Mouse (Mus musculus): Measurements from ENCODE around the gene Spock1. TPM values are rescaled to one million over a fixed set of nuclear protein-coding genes. Genes with fewer than 3 reads are reported as not detected.

Spock1 gene
- total and polyA plus RNA-seq, 3 experiments = 6.2 to 12.2 (median 8.0) TPM

Other genes starting within 250 kb of the Spock1 start
- gene Klhl3, start 205.3 kb upstream of the Spock1 start, total RNA-seq (2021) = 1 to 10 TPM in 1 of 2 experiments, under 1 TPM in 1; 0.86 to 3.7 TPM
- gene Klhl3, start 205.3 kb upstream of the Spock1 start, polyA plus RNA-seq (2012; rRNA removed) = 0.86 and 1.1 TPM in 2 replicates
- gene Hnrnpa0, start 220.2 kb upstream of the Spock1 start, total RNA-seq (2021) = 100 to 1,000 TPM in 1 of 2 experiments, 10 to 100 TPM in 1; 68.1 to 117 TPM
- gene Hnrnpa0, start 220.2 kb upstream of the Spock1 start, polyA plus RNA-seq (2012; rRNA removed) = 79.4 and 96.9 TPM in 2 replicates
- 10 to 100 TPM; 55.1 to 69.8 TPM for gene Idnk, start 249.3 kb upstream of the Spock1 start, total RNA-seq (2021)
- gene Idnk, start 249.3 kb upstream of the Spock1 start, polyA plus RNA-seq (2012; rRNA removed) = 11.0 and 15.3 TPM in 2 replicates

Data from adrenal gland, adult 2 months (tissue).